Mouse (Mus musculus) hindbrain, embryonic 16.5 days (tissue): ENCODE data around the gene Tnfrsf1b. TPM values are rescaled to one million over a fixed set of nuclear protein-coding genes. Genes with fewer than 3 reads are reported as not detected.

Experiments used
- ATAC-seq: fragments of 200-750 bp; cut with Nextera tagmentation; 2 replicates; pipeline ENCODE4 v1.8.0; 2017; ENCODE audit warnings: moderate TSS enrichment, moderate library complexity
- H3K27ac ChIP-seq: fragments of 300-500 bp; sonication (generic); 2 replicates; pipeline ENCODE4 v1.5.1; 2014; ENCODE audit warnings: low read depth, mild to moderate bottlenecking, control low read depth, low read length, moderate library complexity
- H3K27me3 ChIP-seq: fragments of 300-500 bp; sonication (generic); replicated peaks from 2 replicates; pipeline ENCODE4 v1.6.1; 2014; ENCODE audit warnings: low read length; ENCODE audit not compliant: control insufficient read depth, insufficient read depth
- H3K36me3 ChIP-seq: fragments of 300-500 bp; sonication (generic); 2 replicates; pipeline ENCODE4 v1.6.1; 2014; ENCODE audit warnings: mild to moderate bottlenecking, low read length, moderate library complexity, mixed read lengths; ENCODE audit not compliant: control insufficient read depth, insufficient read depth
- H3K4me1 ChIP-seq: fragments of 300-500 bp; sonication (generic); 2 replicates; pipeline ENCODE4 v1.6.1; 2014; ENCODE audit warnings: low read depth, low read length; ENCODE audit not compliant: control insufficient read depth, insufficient read depth
- H3K4me2 ChIP-seq: fragments of 300-500 bp; sonication (generic); 2 replicates; pipeline ENCODE4 v1.6.1; 2014; ENCODE audit warnings: mild to moderate bottlenecking, low read length, control low read depth, moderate library complexity
- H3K4me3 ChIP-seq: fragments of 300-500 bp; sonication (generic); 2 replicates; pipeline ENCODE4 v1.5.1; 2014; ENCODE audit warnings: mild to moderate bottlenecking, low read length, control low read depth, moderate library complexity
- H3K9ac ChIP-seq: fragments of 300-500 bp; sonication (generic); 2 replicates; pipeline ENCODE4 v1.6.1; 2014; ENCODE audit warnings: low read depth, mild to moderate bottlenecking, control low read depth, low read length, moderate library complexity
- H3K9me3 ChIP-seq: fragments of 300-500 bp; sonication (generic); 2 replicates; pipeline ENCODE4 v1.6.1; 2014; ENCODE audit warnings: mild to moderate bottlenecking, low read length, moderate library complexity; ENCODE audit not compliant: control insufficient read depth
- WGBS: fragments of 180-500 bp; shearing (Covaris S2); extraction: QIAGEN DNeasy Blood & Tissue Kit; methylation state at CpG from one replicate; pipeline ENCODE4 v1.1.7; 2014; 5-methylcytosine and 5-hydroxymethylcytosine counted together
- polyA plus RNA-seq: library from polyadenylated mRNA; unstranded; fragments of >200 nt; fragmentation: Nextera tagmentation; extraction: Ambion mirVana; gene quantifications from 2 replicates; pipeline ENCODE4 v1.2.1, GENCODE M21; 2015

The Tnfrsf1b gene
- polyA plus RNA-seq: 3.9 and 4.3 TPM in 2 replicates

DNA sequence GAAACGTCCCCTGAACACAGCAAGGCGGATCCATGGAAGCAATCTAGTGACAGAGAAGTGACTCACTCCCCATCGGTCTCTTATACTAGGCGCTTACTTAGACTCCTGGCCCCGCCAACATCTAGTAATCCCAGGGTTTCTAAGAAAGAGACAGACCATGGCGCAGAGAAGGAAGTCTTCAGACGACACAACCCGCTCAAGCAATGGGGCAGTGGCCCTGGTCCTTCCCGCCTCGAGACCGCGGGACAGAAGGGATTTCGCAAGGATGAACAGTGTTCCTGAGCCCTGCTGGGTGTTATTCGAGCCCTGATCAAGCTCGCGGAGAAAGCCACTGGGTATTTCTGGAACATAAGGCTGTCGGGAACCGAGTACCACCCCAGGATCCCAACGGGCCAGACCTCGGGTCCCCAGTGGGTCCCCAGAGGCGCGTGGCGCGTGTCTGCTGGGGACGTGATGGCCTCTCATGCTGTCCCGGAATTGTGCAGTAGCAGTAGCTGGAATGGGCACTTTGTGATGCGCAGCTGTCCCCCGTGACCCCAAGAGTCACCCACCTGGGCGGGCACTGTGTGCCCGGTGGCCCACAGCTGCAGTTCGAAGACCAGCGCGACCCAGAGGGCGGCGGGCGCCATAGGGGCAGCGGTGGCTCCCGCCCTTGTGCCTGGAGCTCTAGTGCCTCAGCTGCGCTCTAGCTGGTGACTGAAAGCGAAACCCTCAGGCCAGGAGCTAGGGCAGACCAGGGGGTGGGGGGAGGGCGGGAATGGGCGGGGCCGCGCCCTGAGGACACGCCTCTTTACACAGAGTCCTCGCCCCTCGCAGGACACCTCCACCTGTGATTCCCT lies at the start of gene Tnfrsf1b:
Tnfrsf1b (minus strand) TSS at position 698 of the 839 bp plus-strand sequence.
- ATAC-seq: peak; percentile 83
- WGBS: under 1% methylated on average over 47 of the region's 47 CpGs
- no peaks in the 10 kb centered on the region for H3K9me3 ChIP-seq

DNA sequence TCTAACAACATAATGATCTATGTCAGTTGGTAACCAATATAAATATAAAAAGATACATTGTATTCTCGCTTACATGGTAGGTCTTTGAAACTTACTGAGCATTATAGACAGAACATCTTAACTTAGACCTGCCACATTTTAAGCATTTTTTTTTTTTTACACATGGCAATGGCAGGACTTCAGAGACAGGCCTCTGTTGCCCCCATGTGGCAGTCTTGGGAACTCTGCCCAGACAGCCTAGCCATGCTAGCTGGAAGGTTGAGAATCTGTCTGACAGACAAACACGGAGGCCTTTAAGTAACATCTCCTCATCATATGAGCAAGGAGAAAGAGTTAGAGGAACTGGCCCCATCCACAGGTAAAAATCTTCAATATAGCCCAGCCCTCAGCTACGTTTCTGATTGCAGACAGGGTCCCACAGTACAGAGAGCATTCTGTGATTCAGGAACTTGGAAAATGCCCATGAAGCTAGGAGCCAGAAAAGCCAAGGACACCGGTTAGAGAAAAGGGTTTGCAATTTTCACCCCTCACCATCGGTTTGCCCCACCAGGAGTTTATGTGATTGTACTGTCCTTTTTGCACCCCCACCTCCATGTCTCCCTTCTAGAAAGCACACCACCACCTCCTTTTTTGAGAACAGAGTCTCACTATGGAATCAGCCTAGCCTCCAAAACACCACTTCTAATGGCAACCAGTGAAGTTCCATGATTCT lies 49.1 kb upstream of the Tnfrsf1b start:
- Histone ChIP-seq H3K36me3 (no peaks in the 10 kb centered on the region), H3K9ac (no peak overlapping the region), H3K4me1 (no peaks in the 10 kb centered on the region), H3K9me3 (no peaks in the 10 kb centered on the region), H3K4me3 (no peak overlapping the region), H3K27me3 (no peaks in the 10 kb centered on the region), H3K4me2 (no peak overlapping the region), H3K27ac (no peak overlapping the region)
- WGBS: 54% methylated on average over 5 of the region's 5 CpGs
- ATAC-seq: peak; percentile 77

More for the DNA sequence above, at the start of gene Tnfrsf1b:
- H3K9ac ChIP-seq: peak within 1 kb of the TSS; percentile 59
- no peak within 1 kb of the TSS; the same call in 1 of the 2 replicates for H3K27ac ChIP-seq
- H3K4me2 ChIP-seq: peak within 1 kb of the TSS; percentile 62
- H3K4me3 ChIP-seq: peak within 1 kb of the TSS; percentile 41
- peaks cover 9% of the 10 kb centered on the region for H3K27me3 ChIP-seq
- no peaks in the 10 kb centered on the region; the same call in 1 of the 2 replicates for H3K4me1 ChIP-seq
- no peaks in the 10 kb centered on the region for H3K36me3 ChIP-seq

DNA sequence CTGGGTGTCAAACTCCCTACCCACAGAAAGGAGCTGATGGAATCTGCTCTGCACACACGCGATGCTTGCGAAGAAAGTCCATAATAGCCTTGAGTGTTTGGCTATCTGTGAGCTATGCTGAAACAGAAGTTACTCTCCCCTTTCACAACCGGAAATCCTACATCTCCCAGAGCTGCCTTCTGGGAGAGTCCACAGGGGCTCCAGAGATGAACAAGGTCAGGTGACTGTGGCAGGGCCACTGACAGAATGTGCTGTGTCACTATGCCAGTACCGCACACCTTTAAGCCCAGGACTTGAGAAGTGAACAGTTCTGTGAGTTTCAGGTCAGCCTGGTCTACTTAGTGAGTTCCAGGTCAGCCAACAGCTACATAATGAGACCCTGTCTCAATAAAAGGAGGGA lies 47.9 kb upstream of the Tnfrsf1b start:
- no peaks in the 10 kb centered on the region for H3K36me3 ChIP-seq
- H3K27me3 ChIP-seq: no peaks in the 10 kb centered on the region
- 87% methylated on average over 5 of the region's 5 CpGs for WGBS
- H3K9ac ChIP-seq: no peak overlapping the region; the same call in 1 of the 2 replicates
- no peak overlapping the region for H3K27ac ChIP-seq
- H3K4me3 ChIP-seq: no peak overlapping the region
- no peaks in the 10 kb centered on the region for H3K4me1 ChIP-seq
- ATAC-seq: no peak
- H3K9me3 ChIP-seq: no peaks in the 10 kb centered on the region
- H3K4me2 ChIP-seq: no peak overlapping the region

DNA sequence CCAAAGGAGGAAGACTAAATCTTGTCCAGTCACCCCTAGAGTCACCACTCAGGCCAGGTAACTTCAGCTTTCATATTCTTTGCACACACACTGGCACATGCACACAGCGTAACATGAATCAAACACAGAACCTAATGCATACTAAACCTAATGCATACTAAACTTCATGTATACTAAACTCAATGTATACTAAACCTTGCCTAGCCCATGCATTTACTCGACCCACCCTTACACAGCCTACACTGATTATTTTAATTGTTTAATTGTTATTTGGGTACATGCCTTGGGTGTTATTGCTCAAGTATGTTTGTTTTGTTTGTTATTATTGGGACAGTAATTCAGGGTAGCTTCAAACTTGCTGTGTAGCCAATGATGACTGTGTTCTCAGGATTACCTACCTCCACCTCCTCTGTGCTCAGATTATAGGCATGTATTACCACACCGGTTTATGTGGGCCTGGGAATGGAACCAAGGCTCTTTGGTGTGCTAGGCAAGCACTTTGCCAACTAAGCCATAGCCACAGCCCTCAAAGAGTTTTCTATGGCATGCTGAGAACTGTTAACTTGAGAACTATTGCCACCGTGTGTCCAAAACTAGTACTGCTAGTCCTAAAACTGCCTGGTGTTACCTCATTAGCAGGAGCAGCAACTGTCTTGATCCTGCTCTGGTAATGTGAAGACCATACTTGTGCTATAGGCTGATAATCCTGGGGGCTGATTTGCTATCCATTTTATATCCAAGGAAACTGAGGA lies 39.9 kb upstream of the Tnfrsf1b start:
- WGBS: 48% methylated on average over 4 of the region's 4 CpGs
- H3K27me3 ChIP-seq: no peaks in the 10 kb centered on the region
- H3K4me1 ChIP-seq: no peaks in the 10 kb centered on the region
- no peak overlapping the region for H3K4me2 ChIP-seq
- H3K27ac ChIP-seq: no peak overlapping the region
- H3K9ac ChIP-seq: no peak overlapping the region
- H3K4me3 ChIP-seq: no peak overlapping the region
- no peaks in the 10 kb centered on the region for H3K36me3 ChIP-seq
- ATAC-seq: peak; percentile 89
- no peaks in the 10 kb centered on the region for H3K9me3 ChIP-seq

DNA sequence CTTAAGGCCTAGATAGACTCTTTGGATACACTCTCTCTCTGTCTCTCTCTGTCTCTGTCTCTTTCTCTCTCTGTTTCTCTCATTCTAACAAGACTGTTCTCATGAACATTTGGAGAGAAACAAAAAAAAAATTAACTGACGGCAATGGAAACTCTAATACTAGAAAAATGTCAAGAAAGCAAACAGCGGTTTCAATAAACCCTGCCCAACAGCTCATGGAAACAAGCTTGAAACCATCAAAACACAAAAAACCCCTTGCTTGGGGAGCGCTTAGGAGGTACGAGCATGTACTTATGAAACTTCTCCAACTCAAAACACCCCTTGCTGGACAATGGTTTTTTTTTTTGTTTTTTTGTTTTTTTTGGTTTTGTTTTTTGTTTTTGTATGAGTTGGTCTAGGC lies 38.0 kb upstream of the Tnfrsf1b start:
- no peak for ATAC-seq
- Histone ChIP-seq H3K27ac (no peak overlapping the region), H3K9ac (no peak overlapping the region), H3K4me3 (no peak overlapping the region), H3K9me3 (no peaks in the 10 kb centered on the region), H3K36me3 (no peaks in the 10 kb centered on the region), H3K4me1 (no peaks in the 10 kb centered on the region), H3K4me2 (no peak overlapping the region), H3K27me3 (no peaks in the 10 kb centered on the region)
- WGBS: 99% methylated on average over 4 of the region's 4 CpGs

DNA sequence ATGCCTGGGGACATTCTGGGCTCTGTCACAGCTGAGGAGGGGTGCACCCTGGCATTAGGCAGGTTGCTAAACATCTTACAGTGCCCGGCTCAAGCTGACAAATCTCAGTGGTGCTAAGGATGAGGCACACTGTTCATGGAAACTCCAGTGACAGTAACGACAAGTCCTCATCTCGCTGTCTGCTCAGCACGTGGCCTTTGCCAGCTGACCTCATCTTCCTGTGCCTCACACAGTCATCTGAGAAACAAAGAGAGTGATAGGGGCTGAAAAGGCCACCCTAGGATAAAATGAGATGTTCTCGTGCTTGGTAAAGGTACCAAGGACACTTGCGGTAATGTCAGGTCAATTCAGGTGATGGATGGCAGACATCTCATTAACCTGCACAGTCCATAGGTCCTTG lies 36.8 kb upstream of the Tnfrsf1b start:
- no peaks in the 10 kb centered on the region for H3K9me3 ChIP-seq
- no peak overlapping the region for H3K27ac ChIP-seq
- H3K36me3 ChIP-seq: no peaks in the 10 kb centered on the region
- no peak for ATAC-seq
- no peaks in the 10 kb centered on the region for H3K27me3 ChIP-seq
- no peak overlapping the region for H3K9ac ChIP-seq
- H3K4me1 ChIP-seq: no peaks in the 10 kb centered on the region
- 64% methylated on average over 6 of the region's 6 CpGs for WGBS
- H3K4me2 ChIP-seq: no peak overlapping the region
- no peak overlapping the region for H3K4me3 ChIP-seq

DNA sequence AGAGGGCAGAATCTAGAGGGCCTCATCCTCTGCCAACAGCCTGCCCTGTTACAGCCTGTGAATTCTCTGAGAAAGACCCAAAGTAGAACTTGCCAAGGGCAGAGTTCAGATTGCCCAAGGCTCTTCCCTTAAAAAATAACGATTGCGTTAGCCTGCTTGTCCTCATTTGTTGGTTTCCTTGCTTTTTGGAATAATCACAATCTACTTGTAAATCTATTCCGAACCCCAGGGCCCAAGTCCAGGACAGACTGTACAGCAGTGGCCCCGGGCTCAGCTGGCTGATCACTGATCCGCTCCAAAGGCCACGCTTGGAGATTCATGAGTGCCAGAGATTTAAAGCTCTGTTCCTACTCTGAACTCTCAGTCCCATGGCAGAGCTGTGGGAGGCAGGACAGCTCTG lies 34.3 kb upstream of the Tnfrsf1b start:
- no peaks in the 10 kb centered on the region for H3K4me1 ChIP-seq

DNA sequence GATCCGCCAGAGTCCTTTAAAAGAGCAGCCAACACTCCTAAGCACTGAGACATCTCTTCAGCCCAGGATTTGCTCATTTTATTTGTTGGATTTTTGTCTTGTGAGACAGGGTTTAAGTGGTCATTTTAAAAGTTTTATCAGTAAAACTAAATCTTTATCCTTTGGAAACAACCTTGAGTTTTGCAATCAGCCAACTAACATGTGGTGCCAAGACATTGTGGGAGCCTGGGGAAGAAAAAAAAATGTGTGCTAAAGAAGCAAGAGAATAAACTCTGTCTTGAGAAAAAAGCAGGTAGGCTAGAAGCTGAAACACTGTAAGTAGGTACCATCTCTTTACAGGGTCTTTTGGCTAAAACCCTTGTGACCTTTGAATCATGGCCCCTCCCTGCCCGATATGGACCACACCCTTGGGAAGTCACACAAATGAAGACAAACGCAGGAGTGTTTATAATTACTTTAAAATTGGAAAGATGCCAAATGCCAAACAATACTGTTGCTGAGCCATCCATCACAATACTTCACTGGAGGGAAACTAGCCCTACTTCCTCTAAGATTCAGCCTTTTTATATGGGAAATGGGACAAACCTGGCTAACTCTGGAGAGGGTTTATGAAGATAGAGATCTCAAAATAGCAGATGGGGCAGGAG lies 32.2 kb upstream of the Tnfrsf1b start:
- H3K4me1 ChIP-seq: no peaks in the 10 kb centered on the region
- WGBS: 68% methylated on average over 3 of the region's 3 CpGs
- H3K4me2 ChIP-seq: no peak overlapping the region
- no peak overlapping the region for H3K4me3 ChIP-seq
- H3K9ac ChIP-seq: no peak overlapping the region
- H3K9me3 ChIP-seq: no peaks in the 10 kb centered on the region
- ATAC-seq: no peak
- H3K27ac ChIP-seq: no peak overlapping the region
- no peaks in the 10 kb centered on the region for H3K36me3 ChIP-seq
- no peaks in the 10 kb centered on the region for H3K27me3 ChIP-seq

More for the DNA sequence above, 34.3 kb upstream of the Tnfrsf1b start:
- Histone ChIP-seq H3K4me3 (no peak overlapping the region), H3K9me3 (no peaks in the 10 kb centered on the region), H3K27ac (no peak overlapping the region), H3K27me3 (no peaks in the 10 kb centered on the region), H3K36me3 (no peaks in the 10 kb centered on the region), H3K4me2 (no peak overlapping the region), H3K9ac (no peak overlapping the region)
- no peak for ATAC-seq
- WGBS: 87% methylated on average over 6 of the region's 6 CpGs
